Mouse (Mus musculus) liver, postnatal 0 days (tissue): ENCODE measurements around the gene Aldh4a1. TPM values are rescaled to one million over a fixed set of nuclear protein-coding genes. Genes with fewer than 3 reads are reported as not detected.

Source experiments
- ATAC-seq: fragments of 200-750 bp; cut with Nextera tagmentation; 2 replicates; pipeline ENCODE4 v1.8.0; 2017; ENCODE audit warnings: mild to moderate bottlenecking, moderate library complexity
- DNase-seq: peaks from one replicate; pipeline ENCODE4 v3.0.0-alpha.2; 2016
- H3K27ac ChIP-seq: fragments of 300-500 bp; sonication (generic); 2 replicates; pipeline ENCODE4 v1.5.1; 2014; ENCODE audit warnings: antibody characterized with exemption, moderate library complexity, mild to moderate bottlenecking, low read depth
- H3K27me3 ChIP-seq: fragments of 300-500 bp; sonication (generic); 2 replicates; pipeline ENCODE4 v1.6.1; 2014; ENCODE audit warnings: low read length, control low read depth, mixed read lengths; ENCODE audit not compliant: insufficient read depth
- H3K36me3 ChIP-seq: fragments of 300-500 bp; sonication (generic); replicated peaks from 2 replicates; pipeline ENCODE4 v1.6.1; 2014; ENCODE audit warnings: mild to moderate bottlenecking, control low read depth, low read length, moderate library complexity, mixed read lengths; ENCODE audit not compliant: insufficient read depth
- H3K4me1 ChIP-seq: fragments of 300-500 bp; sonication (generic); 2 replicates; pipeline ENCODE4 v1.6.1; 2014; ENCODE audit warnings: antibody characterized with exemption, mild to moderate bottlenecking, control low read depth; ENCODE audit not compliant: insufficient read depth
- H3K4me2 ChIP-seq: fragments of 300-500 bp; sonication (generic); 2 replicates; pipeline ENCODE4 v1.6.1; 2014; ENCODE audit warnings: low read depth, mild to moderate bottlenecking, low read length, moderate library complexity, mixed read lengths
- H3K4me3 ChIP-seq: fragments of 300-500 bp; sonication (generic); 2 replicates; pipeline ENCODE4 v1.5.1; 2014; ENCODE audit warnings: low read depth, low read length
- H3K9ac ChIP-seq: fragments of 300-500 bp; sonication (generic); replicated peaks from 2 replicates; pipeline ENCODE4 v1.6.1; 2014; ENCODE audit warnings: mild to moderate bottlenecking, moderate library complexity
- H3K9me3 ChIP-seq: fragments of 300-500 bp; sonication (generic); 2 replicates; pipeline ENCODE4 v1.6.1; 2016; ENCODE audit warnings: mild to moderate bottlenecking, control low read depth, low read length, mixed read lengths
- CTCF ChIP-seq: sonication (generic); IDR thresholded peaks from 2 replicates; pipeline ENCODE4 v1.5.1; 2016; ENCODE audit warnings: antibody characterized with exemption, low read depth
- EP300 ChIP-seq: IDR thresholded peaks from 2 replicates; pipeline ENCODE4 v1.6.1; 2016; ENCODE audit warnings: antibody characterized with exemption, low read depth, mild to moderate bottlenecking
- WGBS: fragments of 180-500 bp; shearing (Covaris S2); extraction: QIAGEN DNeasy Blood & Tissue Kit; methylation state at CpG from one replicate; pipeline ENCODE4 v1.1.7; 2014; ENCODE audit not compliant: insufficient replicate concordance; 5-methylcytosine and 5-hydroxymethylcytosine counted together
- polyA plus RNA-seq: library from polyadenylated mRNA; unstranded; fragments of >200 nt; fragmentation: Nextera tagmentation; extraction: Ambion mirVana; gene quantifications from 2 replicates; pipeline ENCODE4 v1.2.1, GENCODE M21; 2015

Aldh4a1 gene
- polyA plus RNA-seq, 1 experiment from 2014 or later = 86.3 TPM

DNA sequence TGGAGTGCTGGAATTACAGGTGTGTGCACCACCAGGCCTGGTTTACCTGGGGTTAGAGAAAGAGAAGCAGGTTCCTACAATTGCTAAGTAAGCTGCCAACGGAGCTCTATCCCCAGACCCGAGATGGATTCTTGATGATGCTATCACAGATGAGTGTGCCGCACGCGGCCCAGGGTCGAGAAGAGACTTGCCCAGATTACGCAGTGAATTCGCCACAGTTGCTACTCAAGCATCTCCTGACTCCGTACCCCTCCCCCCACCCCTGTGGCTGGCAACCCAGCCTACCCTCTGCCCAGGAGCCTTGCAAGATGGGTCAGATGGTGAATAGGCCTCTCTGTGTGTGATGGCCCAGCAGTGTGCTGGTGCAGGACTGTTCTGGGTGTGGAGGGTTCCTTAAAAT lies 26.0 kb upstream of the Aldh4a1 start:
- Histone ChIP-seq H3K9me3 (no peaks in the 10 kb centered on the region), H3K9ac (no peak overlapping the region), H3K27me3 (no peaks in the 10 kb centered on the region), H3K36me3 (no peaks in the 10 kb centered on the region), H3K4me1 (peaks cover 28% of the 10 kb centered on the region), H3K27ac (no peak overlapping the region), H3K4me2 (no peak overlapping the region), H3K4me3 (no peak overlapping the region)
- ATAC-seq (no peak), DNase-seq (no peak)
- WGBS = 55% methylated on average over 9 of the region's 9 CpGs
- TF ChIP-seq CTCF (no peak), EP300 (no peak)

DNA sequence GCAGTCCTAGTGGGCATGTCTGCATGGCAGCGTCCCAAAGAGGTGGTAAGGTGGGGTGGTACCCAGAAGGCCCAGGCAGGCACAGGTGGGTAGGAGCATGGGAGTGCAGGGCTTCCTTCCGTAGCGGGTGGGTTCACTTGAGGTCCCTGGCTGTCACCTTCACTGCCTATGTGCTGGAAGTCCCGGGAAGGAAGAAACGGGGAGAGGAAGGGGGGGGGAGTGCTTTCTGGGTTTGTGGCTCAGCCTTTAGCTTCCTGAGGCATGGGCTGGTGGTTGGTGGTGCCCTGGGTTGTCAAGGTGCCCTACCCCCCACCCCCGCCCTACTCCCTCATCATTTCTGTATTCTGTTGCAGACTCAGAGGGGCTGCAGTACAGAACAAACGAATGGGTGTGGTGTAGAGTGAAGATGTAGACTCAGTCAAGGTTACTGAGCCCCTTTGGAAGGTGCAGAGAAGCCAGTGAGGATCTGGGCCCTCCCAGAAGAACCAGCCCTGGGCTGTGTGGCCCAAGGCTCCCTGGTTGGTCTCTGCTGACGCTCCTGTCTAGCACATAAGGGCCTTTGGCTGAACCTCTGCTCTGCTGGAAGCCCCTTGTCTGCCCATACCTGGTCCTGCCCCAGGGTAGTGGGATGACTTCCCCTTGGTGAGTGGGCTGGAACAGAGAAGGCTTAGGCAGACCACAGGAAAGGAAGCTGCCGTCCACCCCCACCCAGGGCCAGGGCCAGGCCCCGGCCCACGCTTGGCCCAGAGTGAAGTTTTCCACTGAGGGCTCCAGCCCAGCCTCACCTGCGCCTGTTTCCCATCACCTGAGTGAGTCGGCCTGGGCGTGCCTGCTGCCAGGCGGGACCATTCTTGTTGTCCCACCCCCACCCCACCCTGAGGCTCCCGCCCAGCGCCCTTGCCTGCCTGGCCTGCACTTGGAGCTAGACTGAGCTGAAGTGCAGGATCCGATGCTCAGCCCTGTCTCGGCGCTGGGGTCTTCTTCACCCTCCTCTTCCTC lies 25.1 kb upstream of the Aldh4a1 start:
- Histone ChIP-seq H3K4me1 (peaks cover 36% of the 10 kb centered on the region), H3K9me3 (no peaks in the 10 kb centered on the region), H3K36me3 (no peaks in the 10 kb centered on the region), H3K9ac (peak overlapping the region; percentile 0; the same call in 1 of the 2 replicates), H3K27ac (peak overlapping the region; percentile 85), H3K4me2 (no peak overlapping the region), H3K4me3 (no peak overlapping the region), H3K27me3 (no peaks in the 10 kb centered on the region)
- 36% methylated on average over 20 of the region's 20 CpGs for WGBS
- no peak for TF ChIP-seq EP300
- no peak for TF ChIP-seq CTCF
- no peak for DNase-seq
- ATAC-seq = no peak

DNA sequence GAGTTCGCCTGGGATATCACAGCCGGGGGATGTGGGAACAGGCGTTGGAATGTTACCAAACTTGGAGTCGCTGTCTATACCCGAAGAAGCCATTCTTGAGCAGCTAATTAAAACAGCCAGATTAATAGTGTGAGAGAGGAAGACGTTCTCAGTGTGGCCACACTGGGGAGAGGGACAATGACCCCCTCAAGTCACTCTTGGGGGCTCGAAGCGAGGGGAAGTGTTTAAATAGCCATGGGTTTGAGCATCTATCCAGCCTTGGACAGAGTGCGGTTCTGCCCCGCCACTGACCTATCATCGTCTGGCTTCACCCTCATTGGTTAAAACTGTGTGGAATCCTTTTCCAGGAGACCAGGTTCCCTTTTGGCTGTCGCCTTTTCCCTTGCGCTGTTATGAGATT lies 24.3 kb upstream of the Aldh4a1 start:
- no peak overlapping the region; the same call in none of the 2 replicates for H3K9ac ChIP-seq
- no peaks in the 10 kb centered on the region for H3K27me3 ChIP-seq
- peaks cover 40% of the 10 kb centered on the region for H3K4me1 ChIP-seq
- H3K4me2 ChIP-seq = peak overlapping the region; percentile 59
- peak overlapping the region; percentile 85 for H3K27ac ChIP-seq
- no peak overlapping the region for H3K4me3 ChIP-seq
- no peaks in the 10 kb centered on the region for H3K9me3 ChIP-seq
- H3K36me3 ChIP-seq = no peaks in the 10 kb centered on the region
- no peak for ATAC-seq
- TF ChIP-seq EP300 (no peak), CTCF (no peak)
- 26% methylated on average over 13 of the region's 13 CpGs for WGBS
- DNase-seq = no peak

DNA sequence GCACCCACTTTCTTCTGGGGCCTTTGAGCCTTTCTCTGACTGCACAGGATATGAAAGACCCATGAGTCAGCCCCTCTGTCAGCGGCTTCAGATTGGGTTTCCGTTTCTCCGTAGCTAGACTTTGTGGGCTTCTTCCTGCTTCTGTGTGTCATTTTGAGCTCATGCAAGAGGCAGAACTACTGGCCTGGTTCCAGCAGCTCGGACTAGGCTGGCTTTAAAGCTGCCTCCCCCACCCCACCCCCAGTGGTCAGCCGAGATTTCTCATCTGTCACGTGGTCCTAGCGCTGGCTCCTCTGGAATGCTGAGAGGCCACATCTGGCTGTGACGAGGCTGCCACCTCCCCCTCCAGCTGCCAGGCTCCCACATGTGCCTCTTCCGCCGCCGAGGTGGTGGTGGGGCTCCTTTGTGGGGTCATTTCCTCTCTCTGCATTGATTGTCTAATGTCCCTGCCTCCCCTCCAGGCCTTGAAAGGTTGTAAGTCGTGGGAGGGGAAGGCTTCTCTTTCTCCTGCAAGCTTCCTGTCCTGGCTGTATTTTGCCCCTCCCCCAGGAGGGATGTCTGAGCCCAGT lies 23.6 kb upstream of the Aldh4a1 start:
- WGBS = 2% methylated on average over 12 of the region's 12 CpGs

DNA sequence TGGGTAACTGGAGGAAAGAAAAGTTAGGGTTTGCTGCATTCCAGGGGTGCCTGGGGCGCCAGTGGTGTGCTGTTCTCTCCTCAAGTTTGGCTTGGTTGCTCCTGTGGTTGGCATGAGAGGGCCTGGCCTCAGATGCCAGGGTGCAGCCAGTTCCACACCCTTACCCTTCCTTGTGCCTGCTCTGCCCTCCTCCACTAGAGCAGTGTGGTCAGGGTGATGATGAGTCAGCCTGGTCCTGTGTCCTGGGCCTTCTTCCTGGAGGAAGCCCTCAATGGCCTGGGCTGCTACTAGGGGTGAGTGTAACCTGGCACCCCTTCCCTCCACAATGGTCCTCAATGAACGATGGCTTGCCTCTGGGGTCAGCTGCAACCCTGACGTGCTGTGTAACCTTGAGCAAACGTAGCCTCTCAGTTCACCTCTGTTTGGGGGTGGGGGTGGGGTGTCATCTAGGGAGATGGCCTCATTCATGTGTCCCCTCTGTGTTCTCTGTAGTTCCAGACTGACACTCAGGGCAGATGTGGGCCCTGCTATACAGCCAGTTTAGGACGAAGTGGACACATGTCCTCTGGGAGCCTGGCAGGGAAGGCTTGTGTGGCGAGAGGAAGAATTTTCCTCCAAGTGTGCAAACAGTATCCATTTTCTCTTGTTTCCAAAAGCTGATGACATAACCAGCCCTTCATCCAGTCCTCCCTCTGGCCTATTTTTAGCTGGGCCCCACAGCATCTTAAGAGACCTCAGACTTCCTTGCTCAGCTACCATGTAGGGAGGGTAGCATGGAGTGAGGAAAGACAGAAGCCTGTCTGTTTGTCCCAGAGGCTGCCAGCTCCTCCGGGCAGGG lies 20.9 kb upstream of the Aldh4a1 start:
- WGBS = 50% methylated on average over 7 of the region's 7 CpGs
- Histone ChIP-seq H3K9ac (no peak overlapping the region; the same call in 1 of the 2 replicates), H3K27me3 (no peaks in the 10 kb centered on the region), H3K9me3 (no peaks in the 10 kb centered on the region), H3K4me1 (peaks cover 40% of the 10 kb centered on the region), H3K36me3 (peaks cover 7% of the 10 kb centered on the region; the same call in 1 of the 2 replicates), H3K27ac (peak overlapping the region; percentile 29), H3K4me2 (no peak overlapping the region), H3K4me3 (no peak overlapping the region)
- DNase-seq = no peak
- TF ChIP-seq CTCF (no peak), EP300 (no peak)
- no peak for ATAC-seq

More for the DNA sequence above, 23.6 kb upstream of the Aldh4a1 start:
- H3K4me1 ChIP-seq = peaks cover 40% of the 10 kb centered on the region
- peak overlapping the region; percentile 2; the same call in 1 of the 2 replicates for H3K4me3 ChIP-seq
- TF ChIP-seq CTCF (peak; percentile 16; the same call in 1 of the 2 replicates), EP300 (0 out of 2 replicates have a peak, but pooled peaks have one; percentile 18)
- peak overlapping the region; percentile 59 for H3K4me2 ChIP-seq
- H3K27me3 ChIP-seq = no peaks in the 10 kb centered on the region
- H3K27ac ChIP-seq = peak overlapping the region; percentile 85
- ATAC-seq (peak; percentile 79), DNase-seq (peak; percentile 86)
- no peaks in the 10 kb centered on the region for H3K36me3 ChIP-seq
- H3K9ac ChIP-seq = peak overlapping the region; percentile 3; the same call in 1 of the 2 replicates
- no peaks in the 10 kb centered on the region for H3K9me3 ChIP-seq
